Mouse (Mus musculus) hematopoietic stem cell, adult 5-6 weeks (primary cell): ENCODE results near the gene Ripply1. TPM values are rescaled to one million over a fixed set of nuclear protein-coding genes. Genes with fewer than 3 reads are reported as not detected.

ENCODE experiments used
- total RNA-seq: library from RNA; stranded (forward); fragments of 172-1452, 232-1000 nt; gene quantifications from 2 replicates; pipeline ENCODE4 v1.2.3, GENCODE M21; 2017

Ripply1 gene
- total RNA-seq, 1 experiment from 2014 or later = not detected

Other genes starting within 250 kb of the Ripply1 start
- gene Rnf128, start 219.0 kb downstream of the Ripply1 start, total RNA-seq = 0.45 and 0.81 TPM in 2 replicates
- 11.2 and 12.9 TPM in 2 replicates for gene Tbc1d8b, start 97.4 kb downstream of the Ripply1 start, total RNA-seq
- 1.3 TPM in 1 of 2 replicates, not detected in the other for gene Gm15013, start 67.9 kb downstream of the Ripply1 start, total RNA-seq
- gene Cldn2, start 18.5 kb upstream of the Ripply1 start, total RNA-seq = not detected in 2 replicates
- 3.6 and 6.9 TPM in 2 replicates for gene Morc4, start 89.3 kb upstream of the Ripply1 start, total RNA-seq
- gene Rbm41, start 216.2 kb upstream of the Ripply1 start, total RNA-seq = 14.7 and 29.3 TPM in 2 replicates